Mouse (Mus musculus): ENCODE measurements at regions not wholly inside any gene's neighbourhood (a gene's known extent, or its start where the extent isn't known, plus 50 kb on each side); places are given as distances from the start of the nearest gene placed in this dataset.
"Not testable (repeated sequence)": the region's sequence is repeated elsewhere in the genome, so short reads cannot be mapped to it uniquely, and the experiment has no call there.

DNA sequence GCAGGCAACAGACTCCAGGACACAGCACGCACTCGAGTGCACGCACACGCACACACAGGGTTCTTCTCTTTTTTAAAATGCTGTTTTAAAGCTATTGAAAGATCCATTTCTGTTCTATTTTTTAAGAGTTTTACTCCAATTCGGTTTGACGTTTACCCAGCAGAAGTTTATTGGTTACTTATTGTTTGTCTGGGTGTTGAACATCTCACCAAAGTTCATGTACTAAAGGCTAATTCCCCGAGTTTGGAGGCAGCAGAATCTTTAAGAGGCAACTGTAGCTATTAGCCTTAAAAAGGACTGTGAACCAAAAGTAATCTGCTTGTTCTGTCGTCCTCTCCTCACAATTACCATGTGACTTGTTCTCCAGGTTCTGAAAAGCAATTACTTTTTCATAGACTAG is 263.0 kb upstream of the Nfia start:
- no peak for DNase-seq

DNA sequence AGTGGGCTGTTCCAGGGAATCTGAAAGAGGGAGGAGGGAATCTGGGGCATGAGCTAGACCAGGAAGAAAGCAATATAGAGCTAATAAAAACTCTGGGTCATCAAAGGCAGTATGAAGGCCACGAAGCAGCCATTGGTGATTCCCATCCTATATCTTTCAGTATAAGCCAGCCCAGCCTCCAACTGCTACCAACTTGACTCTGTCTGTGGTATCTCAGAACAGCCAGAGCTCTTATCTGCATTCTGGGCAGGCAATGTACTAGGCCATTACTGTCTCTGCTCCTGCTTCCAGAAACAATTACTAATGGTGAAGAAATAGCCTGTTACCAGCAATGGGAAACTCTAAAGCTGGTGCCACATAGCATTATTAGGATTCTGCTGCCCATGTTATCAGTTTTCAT is 266.8 kb upstream of the Nfia start:
- DNase-seq = no peak

DNA sequence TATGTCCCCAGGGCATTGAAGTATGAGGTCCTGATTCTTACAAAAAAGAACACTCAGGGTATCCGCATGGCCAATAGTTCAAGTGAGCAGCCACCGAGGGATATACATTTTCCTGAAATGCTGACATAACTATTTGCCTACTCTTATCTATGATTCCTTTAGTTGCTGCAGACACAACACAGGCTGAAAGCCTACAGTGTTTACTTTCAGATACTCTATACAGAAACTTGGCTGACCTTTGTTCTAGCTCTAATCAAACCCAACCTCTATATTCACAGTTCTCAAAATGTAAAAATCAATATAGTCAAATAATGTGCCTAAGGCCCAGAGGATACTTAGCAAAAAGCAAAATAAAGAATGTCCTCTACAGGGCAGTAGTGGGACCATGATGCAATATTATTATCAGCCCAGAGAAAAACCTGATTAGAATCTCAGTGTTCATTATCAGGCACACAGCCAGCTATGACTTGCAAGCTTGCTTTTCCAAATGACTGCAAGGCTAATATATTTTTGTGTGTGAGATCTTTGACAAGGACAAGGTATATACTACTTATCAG is 281.2 kb upstream of the Nfia start:
- DNase-seq = no peak

DNA sequence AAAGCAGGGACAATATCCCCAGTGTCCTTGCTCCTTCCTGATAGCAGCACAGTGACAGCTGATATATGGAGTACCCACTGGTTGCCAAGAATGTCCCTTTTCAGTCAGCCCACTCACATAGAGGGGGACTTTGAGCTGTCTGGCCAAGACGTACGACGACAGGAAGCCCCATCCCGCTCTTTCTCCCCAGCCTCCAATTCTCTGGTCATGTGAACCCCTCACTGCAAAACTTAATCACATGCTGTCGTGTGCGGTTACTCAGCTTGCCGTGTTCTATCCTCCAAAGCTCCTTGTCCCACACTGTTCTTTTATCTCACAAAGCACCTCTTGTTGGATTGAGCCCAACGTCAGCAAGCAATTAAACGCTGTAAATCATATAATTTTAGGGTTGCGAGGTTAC is 286.2 kb upstream of the Nfia start:
- no peak for DNase-seq

DNA sequence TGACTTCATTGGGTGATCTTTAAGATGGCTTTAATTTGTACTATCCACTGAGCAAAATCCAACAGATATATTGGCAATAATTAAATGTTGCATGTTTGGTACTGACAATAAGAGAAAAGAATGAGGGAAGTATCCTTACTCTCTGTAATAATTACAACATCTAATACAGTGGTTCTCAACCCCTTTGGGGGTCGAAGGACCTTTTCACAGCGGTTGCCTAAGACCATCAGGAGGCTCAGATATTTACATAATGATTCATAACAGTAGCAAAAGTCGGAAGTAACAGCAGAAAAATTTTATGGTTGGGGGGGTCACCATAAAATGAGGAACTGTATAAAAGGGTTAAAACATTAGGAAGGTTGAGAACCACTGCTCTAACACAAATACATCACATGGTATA is 287.3 kb upstream of the Nfia start:
- no peak for DNase-seq

DNA sequence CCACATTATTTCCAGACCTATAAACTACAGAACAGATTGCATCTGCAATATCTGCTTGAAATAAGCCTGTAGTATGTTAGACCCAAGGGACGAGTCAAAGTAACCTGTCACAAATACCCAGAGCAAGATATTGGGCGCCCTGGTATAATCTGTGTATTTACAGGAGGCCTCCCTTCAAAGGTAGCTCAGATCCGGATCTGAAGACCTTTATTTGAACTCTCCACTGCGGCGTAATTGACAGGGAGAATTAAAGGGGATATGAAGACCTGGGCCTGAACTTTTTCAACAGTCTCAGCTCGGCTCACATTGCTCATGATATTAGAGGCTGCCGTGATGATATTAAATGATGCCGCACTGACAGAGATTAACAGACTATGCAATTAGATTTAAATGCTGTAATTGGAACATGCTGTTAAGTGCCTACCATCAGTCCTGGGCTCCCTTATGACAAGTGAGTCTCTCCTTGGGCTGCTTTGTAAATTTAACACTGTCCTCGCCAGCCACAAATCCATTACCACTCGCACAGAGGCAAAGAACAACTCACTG is 289.8 kb upstream of the Nfia start:
- DNase-seq = no peak

DNA sequence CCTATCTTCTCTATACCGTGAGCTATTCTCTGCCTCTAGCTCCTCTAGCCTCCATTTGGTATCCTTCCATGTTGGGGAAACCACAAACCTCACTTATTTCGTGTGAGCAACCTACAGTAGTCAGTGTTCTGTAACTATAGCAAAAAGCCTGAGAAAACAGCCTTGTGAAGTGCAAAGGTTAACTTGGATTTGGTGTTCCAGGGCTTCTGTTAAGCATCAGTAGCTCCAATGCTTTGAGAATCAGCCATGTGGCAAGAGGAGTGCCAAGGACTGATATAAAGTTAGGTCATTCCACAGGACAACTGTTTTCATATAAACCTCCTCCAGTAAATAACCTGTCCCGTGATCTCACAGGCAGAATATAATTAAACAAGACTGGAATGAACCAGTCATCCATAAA is 290.7 kb upstream of the Nfia start:
- DNase-seq = no peak

DNA sequence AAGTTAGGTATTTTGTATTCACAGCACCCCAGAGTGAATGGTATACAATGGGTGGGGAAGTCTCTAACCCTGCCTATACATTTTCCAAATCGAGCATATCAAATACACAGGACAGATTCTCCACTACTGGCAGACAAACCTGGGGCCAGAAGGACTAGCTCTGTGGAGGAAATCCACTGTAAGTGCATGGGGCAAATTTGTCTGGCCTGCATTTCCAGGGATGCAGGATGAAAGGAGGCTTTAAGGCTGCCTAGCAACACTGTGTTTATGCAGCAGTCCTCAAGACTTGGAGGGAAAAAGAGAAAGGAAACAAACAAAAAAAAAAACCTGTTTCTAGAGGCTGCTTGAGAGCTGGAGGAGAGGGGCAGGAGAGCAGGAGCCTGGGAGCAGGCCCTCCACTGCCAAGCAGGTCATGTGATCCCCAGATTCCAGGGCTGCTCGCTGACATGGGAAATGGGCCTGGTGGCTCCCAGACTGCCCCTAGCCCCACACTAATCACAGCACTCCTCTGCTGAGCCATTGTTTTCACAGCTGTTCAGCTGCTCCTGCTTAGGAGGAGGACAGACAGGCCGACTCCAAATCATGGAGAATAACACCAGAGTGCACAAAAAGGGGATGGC is 293.7 kb upstream of the Gm10192 start:
- no peak for DNase-seq

DNA sequence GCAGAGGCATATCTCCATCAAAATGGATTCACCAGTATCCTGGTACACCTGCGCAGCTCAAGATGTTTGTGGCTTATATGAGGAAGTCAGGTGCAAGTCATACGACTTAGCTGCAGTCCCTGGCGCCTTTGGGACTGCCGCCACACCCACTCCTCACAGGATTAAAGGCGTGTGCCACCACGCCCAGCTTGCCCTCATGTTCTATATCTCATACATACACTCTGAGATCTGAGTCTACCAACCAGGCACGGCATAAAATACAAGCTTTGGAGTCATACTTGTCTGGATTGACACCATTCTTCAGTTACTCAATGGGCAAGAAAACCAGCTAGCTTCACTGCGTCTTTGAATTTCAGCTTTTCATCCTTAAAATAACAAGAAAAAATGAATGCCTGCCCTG is 290.5 kb upstream of the Gm10192 start:
- not testable (repeated sequence) for DNase-seq

DNA sequence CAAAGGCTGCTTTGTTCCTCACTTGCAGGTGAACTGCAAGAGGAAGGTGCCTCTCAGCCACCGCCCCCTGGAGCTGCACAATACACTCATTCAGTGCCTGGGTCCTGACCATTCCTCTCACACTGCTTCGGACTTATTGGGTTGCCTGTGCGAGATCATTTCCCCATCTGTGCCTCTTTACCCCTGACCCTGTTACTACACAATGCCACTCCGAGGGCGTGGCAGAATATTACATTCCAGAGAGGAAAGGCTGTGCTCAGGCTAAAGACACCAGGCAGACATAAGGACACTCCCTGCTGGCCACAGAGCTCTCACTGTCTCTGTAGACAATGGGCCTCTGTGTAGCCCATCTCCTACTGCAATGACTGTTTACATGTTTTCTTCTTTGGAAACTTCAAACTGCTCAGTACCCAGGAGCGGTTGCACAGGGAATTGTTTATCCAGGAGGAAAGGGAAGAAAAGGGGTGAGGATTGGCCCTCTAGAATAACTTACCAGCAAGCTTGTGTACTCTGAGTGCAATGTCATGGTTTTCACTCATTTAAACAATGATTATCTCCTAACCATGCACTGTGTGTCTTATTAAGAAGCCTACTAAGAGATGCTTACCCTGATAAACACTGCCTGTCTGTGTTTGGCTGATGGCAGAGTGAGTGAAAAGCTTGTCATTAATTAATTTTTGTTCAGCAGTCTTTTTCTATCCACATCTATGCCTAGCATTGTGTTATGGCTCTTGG is 283.1 kb upstream of the Gm10192 start:
- no peak for DNase-seq

DNA sequence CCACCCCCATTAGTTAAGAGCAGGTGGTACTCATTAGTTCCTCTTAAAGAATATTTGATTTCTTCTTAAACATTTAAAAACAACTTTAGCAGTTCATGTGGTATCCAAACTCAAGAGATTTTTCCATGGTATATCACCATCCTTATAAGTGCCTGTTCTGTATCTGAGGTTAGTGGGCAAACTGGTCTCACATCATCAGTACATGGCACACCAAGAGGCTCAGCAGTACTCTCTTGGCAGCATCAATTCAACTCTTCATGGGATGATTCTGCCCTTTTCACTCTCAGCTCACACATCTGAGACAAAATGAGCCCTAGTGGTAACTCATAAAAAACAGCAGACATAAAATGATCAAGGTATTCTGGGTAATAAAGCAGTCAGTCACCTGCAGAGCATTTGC is 282.6 kb upstream of the Gm10192 start:
- no peak for DNase-seq

DNA sequence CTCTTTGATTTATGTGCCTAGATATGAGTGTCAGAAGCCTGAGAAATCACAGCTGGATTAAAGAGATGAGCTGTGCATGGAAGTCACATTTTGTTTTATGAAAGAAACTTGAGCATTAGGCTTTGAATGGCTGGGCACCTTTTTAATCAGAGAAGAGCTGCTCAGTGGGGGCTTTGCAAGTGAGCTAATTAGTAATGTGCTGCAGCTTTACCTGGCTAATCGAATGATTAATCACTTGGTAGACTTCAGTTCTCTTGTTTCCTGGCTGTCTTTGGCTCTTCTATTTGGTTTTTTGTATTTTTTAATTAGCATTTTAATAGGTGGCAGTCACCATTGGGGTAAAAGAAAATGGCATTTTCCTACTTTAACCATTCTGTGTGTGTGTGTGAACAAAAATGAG is 278.2 kb upstream of the Gm10192 start:
- DNase-seq = no peak

DNA sequence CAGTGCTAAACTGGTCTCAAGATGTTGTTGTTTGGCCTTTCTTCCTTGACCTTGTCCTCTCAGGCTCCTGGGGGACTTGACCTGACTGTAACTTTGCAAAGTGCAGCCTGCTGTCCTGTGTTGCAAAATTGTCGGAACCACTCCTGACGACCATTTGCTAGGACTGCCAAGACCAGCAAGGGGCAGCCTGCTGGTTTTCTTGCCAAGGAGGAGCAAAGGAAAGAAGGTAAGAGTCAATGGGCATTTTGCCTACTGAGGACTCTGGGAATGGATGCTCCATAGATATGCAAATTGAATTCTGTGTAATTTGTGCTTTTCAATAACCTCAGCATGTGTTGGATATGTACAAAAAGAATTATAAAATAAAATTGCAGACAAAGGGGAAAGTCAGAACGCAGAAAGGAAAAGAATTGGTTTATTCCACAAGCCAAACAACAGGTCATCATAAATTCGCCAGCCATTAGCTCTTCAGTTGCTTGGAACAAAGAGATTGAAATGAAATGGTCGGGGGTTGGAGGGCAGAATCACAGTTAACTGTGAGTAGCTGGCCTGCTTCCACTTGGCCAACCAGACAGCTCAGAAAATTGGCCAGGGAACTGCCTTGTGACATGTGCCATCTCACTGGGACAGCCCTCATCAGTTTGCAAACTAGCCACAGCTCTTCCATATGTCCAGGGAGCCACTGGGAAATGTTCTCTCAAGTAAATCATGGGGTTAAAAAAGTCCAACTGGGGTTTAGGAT is 256.5 kb upstream of the Gm10192 start:
- DNase-seq = peak; percentile 39 to 45

DNA sequence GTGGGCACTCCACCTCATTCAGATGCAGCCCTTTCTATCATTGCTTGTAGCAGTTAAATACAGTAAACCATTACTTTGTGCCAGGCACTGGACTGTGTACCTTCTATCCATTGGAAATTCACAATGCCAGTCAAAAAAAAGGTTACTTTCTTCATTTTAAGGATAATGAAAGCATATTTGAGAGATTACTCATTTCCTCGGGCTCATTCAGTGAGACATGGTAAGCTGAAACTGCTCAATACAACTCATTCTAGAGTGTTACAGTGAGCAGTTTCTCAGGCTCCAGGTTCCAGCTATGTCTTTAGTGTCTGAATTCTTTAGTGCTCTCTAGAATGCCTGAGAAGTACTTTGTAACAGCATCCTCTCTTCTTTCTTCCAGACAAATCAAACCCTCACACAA is 249.7 kb upstream of the Gm10192 start:
- no peak for DNase-seq

DNA sequence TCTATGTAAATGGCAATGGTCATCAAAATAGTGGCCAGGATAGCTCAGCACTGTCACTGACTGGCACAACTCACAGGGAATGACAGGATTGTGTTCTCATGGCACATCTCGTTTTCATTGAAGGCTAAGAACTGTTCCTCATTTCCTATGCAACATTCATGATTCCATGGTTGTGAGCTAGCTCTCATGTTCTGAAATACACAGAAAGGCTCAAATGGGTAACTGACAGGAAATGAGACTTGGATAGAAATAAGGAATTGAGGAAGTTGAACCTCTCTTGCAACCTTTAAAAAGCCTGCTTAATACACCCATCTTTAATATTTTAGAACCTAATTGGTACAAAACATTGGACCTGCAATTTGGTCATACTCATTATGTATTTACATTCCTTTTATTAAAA is 249.1 kb upstream of the Gm10192 start:
- DNase-seq = no peak

DNA sequence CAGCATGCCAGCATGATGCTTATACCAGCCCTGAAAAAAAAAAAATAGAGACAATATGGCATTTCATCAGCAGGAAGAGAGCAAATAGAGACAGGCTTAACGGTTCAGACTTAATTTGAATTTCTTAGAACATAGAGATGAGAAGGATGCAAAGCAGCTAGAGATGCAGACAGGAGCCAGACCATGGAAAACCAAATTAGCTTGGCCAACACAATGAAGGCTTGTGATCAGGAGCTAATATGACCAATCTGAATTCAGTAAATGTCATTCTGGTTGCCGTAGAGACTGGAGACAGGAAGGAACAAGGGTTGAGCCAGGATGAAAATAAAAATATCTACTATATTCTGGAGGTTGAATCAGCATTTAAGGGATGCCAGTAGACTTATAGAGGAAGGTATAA is 248.3 kb upstream of the Gm10192 start:
- DNase-seq = no peak

DNA sequence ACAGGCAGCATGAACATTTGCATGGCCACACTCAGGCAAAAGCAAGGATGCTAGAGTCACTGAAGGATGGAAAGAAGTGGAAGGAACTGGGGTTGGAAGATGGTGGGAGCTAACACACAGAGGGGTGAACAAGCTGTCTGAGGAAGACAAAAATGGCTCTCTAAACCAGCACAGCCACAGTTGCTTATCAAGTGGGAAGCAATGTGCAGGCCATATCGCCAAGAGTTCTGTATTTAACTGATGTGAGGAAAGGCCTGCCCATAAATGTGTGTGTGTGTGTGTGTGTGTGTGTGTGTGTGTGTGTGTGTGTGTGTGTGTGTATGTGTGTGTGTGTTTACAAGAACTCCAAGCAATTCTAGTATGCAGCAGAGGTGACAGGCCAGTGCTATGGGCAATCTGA is 236.9 kb upstream of the Gm10192 start:
- no peak for DNase-seq

DNA sequence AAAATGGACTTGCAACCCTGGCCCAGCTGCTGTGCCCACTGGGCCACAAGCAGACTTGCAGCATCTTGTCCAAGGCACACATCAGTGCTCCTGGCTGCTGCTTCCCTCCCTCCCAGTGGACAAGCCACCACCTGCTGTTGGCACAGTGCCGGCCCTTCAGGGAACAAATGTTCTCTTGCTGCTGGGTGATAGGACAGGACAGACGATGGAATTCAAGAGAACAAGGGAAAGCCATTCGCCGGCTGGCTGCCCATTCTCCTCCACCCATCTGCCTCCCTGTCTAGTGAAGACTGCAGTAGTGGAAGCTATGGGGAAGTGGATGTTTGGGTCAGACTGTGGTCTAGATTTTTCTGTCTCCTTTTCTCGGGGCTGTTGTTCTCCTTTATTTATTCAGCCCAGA is 235.7 kb upstream of the Gm10192 start:
- DNase-seq = peak; percentile 76 to 83

DNA sequence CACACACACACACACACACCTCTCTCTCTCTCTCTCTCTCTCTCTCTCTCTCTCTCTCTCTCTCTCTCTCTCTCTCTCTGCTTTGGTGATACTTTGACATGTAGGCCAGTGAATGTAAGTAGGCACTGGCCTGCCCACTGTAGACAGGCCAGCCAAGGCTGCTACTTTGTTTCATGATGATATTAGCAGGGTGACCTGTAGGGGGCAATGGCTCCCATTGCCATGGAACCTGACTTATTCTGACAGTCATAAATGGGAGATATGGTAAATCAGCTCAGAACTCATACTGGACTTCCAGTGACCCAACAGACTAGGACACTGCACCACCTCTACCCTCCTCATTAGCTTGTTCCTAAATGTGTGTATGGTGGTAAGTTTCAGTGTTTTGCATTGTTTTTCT is 235.0 kb upstream of the Gm10192 start:
- DNase-seq = no peak

DNA sequence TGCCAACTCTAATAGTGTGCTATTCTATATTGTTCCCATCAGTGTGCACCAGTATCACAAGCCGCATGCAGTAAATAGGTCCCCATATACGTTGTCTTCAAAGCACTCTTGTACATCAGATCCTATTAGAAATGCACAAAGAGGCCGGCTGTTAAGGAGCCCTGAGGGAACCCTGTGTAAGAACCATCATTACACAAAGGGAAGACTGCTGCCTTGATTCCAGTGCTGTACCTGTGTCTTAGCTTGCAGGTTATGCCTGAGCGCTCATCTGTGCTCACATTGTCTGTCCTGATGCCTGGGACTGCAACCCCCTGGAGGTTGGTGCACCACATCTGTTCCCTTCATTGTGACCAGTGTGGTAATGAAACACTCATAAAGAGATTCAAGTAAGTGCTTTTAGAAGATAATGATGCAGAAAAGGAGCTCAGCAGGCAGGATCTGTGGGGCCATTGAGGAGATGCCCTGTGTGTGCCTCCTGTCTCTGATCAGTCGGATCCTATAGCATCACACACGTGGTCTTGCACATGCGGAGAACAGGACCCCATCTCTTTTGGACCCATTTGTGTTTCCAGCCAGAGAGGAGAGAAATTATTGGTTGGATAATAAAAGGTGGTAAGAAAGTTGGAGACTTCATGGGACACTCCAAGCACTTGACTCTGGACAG is 225.8 kb upstream of the Gm10192 start:
- DNase-seq = no peak

DNA sequence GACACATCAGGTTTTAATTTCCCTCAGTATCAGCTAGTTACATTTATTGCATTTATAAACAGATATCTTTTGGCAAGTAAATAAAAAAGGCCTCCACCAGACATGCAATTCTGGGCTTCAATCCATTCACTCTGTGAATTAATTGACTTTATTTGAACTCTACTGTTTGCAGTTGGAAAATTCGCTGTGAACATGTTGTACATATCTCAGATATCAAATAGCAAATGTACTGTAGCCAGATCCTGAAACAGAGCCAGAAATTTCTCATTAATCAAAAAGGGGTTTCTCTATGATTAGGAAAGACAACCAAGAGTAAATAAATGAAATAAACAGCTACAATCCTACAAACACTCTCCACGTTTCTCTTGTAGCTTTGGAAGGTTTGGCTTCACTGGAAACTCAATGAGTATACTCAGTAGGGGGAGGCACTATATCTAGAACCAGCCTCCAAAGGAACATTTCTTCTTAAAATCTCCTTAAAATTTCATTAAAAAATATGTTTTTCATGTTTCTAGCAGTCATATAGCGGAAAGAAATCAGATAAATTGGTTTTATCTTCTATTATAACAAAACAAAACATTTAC is 211.8 kb upstream of the Gm10192 start:
- no peak for DNase-seq

DNA sequence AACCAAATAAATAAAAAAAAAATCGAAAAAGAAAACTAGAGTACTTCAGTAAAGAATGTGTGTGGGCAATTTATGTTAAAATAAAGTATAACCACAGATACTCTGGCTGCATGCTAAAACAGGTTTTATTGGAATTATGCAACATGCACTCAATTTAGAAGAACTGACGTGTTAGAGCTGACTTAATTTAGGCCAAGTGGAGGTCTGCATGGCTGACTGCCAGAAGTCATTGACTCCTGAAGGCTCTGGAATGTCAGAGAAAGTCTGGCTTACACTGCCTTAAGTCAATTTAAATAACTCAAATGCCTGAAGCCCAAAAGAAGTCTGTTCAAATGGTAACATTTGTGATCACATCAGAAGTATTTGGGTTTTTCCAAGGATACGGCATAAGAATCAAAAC is 198.1 kb upstream of the Gm10192 start:
- DNase-seq = no peak

Data from cerebellum, postnatal 36 days (tissue).